ENCODE assay signal across 8 mouse cellular contexts in the genomic region with DNA sequence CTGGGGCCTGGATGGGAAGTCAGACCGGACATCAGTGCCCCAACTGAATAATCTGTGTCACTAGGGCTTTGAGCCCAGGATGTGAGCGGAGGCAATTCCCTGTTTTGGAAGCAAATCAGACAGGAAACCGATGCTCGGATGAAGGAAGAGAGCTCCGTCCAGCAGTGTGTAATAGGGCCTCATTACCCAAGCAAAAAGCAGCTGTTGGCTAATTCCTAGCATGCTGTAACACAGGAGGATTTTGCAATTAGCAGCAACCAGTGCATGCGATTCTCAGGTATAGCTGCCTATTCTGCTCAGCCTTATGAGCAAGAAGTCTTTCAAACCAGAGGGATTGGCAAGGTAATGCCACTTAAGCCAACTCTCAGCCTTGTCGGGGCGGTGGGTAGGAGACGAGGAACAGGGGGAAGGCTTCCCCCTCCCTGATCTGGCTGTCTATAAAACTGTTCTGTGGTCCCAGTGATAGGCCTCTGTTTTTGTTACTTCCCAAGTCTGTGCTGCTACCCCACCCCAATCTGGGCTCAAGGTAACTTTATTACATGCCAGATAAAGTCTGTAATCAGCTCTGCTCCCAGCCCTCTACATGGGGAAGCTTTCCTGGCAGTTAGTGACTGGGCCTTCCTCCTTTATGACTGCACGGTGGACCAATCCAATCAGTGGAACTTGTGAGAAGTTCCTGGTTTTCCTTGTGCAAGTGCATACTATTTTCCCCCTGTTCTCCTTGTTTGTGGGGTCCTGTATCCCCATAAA. TPM values are rescaled to one million over a fixed set of nuclear protein-coding genes. Genes with fewer than 3 reads are reported as not detected.
DNase-seq lines count a peak whose midpoint lies in the region; ATAC-seq and TF ChIP-seq lines count a peak whose summit lies in the region.

No protein-coding gene starts in this region.

- TF ChIP-seq POLR2A in liver, adult 2 months (IDR thresholded peaks at IDR 0.05; ENCODE audit: extremely low read depth, insufficient read depth, low read length), result no peak

- peak overlapping the region; percentile 65 for H3K9ac ChIP-seq in liver, adult 2 months (ENCODE audit: low read depth, low read length)

- peaks cover 26% of the 10 kb centered on the region for H3K79me2 ChIP-seq in liver, adult 2 months (ENCODE audit: control insufficient read depth, insufficient read depth, low read length)

- 15% methylated on average over 10 of the region's 10 CpGs for WGBS in liver, adult 2 months

- peaks cover 22% of the 10 kb centered on the region for H3K4me1 ChIP-seq in liver, adult 2 months (ENCODE audit: control insufficient read depth, insufficient read depth, low read length)

- ATAC-seq in megakaryocyte, adult 5-6 weeks (ENCODE audit: poor library complexity, severe bottlenecking), result peak; percentile 5; the same call in 1 of the 2 replicates
- ATAC-seq in activated CD4-positive, CD25-positive, alpha-beta regulatory T cell, adult 4 months, result no peak

- no peaks in the 10 kb centered on the region for H3K27me3 ChIP-seq in liver, adult 2 months (ENCODE audit: control insufficient read depth, insufficient read depth, low read length)

- peak overlapping the region; percentile 3; the same call in 1 of the 2 replicates for H3K4me3 ChIP-seq in liver, adult 2 months (ENCODE audit: insufficient read depth, low read depth, low read length)

- no peak for TF ChIP-seq CTCF in liver, adult 2 months (IDR thresholded peaks at IDR 0.05; ENCODE audit: low read depth, low read length)

- DNase-seq in liver, adult 2 months (ENCODE audit: extremely low read depth, low read depth, low spot score), result peak; percentile 88
- DNase-seq in liver, result no peak
- peak; percentile 80 to 82 for DNase-seq in heart, adult 18-20 months
- peak; percentile 58 for DNase-seq in kidney, postnatal 10 days
- DNase-seq in thymus, postnatal 0 days (ENCODE audit: low spot score), result no peak
- DNase-seq in right cerebral cortex, postnatal 25 days, result no peak

- H3K27ac ChIP-seq in liver, adult 2 months (replicated peaks; ENCODE audit: insufficient read depth, low read depth, low read length), result peak overlapping the region; percentile 98

- H3K36me3 ChIP-seq in liver, adult 2 months (ENCODE audit: control insufficient read depth, insufficient read depth, low read length), result no peaks in the 10 kb centered on the region

RNA-seq across cellular contexts. Expression of a gene that starts 3.0 kb away (rescaled TPM):
- 2.1 and 4.2 TPM in 2 replicates for total RNA-seq in liver, adult 2 months (2014; rRNA removed)
- 2.6 and 4.4 TPM in 2 replicates for polyA plus RNA-seq in liver, adult 2 months (2012; rRNA removed)
- total RNA-seq in heart, adult 18-20 months (2021), result 10 to 100 TPM; 21.0 to 21.2 TPM
- 126 and 128 TPM in 2 replicates for total RNA-seq in megakaryocyte, adult 5-6 weeks (2015)
- 66.3 and 84.1 TPM in 2 replicates for total RNA-seq in megakaryocyte, adult 5-6 weeks (2017)
- 1 to 10 TPM in 1 of 2 experiments, under 1 TPM in 1; 0.66 to 1.2 TPM for polyA plus RNA-seq in activated CD4-positive, CD25-positive, alpha-beta regulatory T cell, adult 4 months (2017; shearing (Covaris generic))
- polyA plus RNA-seq in thymus, postnatal 0 days (2015; fragmentation: Nextera tagmentation; extraction: Ambion mirVana), result 0.78 and 0.95 TPM in 2 replicates

Comparison
In these comparisons a context has a peak if more than half of its experiments do, and no peak if none do; other contexts are left out.
1. DNase-seq: peak in liver, adult 2 months (single experiment), heart, adult 18-20 months (2 of 2) and kidney, postnatal 10 days (single experiment); none in liver (single experiment), thymus, postnatal 0 days (single experiment) and right cerebral cortex, postnatal 25 days (single experiment).